Mouse (Mus musculus) large intestine, adult 2 months (tissue): ENCODE measurements around the gene Cxcl17. TPM values are rescaled to one million over a fixed set of nuclear protein-coding genes. Genes with fewer than 3 reads are reported as not detected.
A peak's percentile ranks its signal among the peaks of the same experiment; 100 is the strongest.

Source experiments
- DNase-seq: peaks from one replicate; pipeline ENCODE4 v3.0.0-alpha.2; 2012; ENCODE audit warnings: low read depth, low spot score
- WGBS: fragments of 180-500 bp; shearing (Covaris S2); methylation state at CpG from one replicate; pipeline ENCODE4 v1.1.7; 2018; 5-methylcytosine and 5-hydroxymethylcytosine counted together
- polyA plus RNA-seq: library from polyadenylated mRNA; depleted of rRNA; stranded (reverse); fragments of >200 nt; gene quantifications from 2 replicates; pipeline ENCODE4 v1.2.3, GENCODE M21; 2012; rRNA removed

Cxcl17 gene
- polyA plus RNA-seq, 1 experiment, result 0.20 TPM

GRCm38 (mm10) chr7:25378181-25379100 is 34.2 kb downstream of the Cxcl17 start:
- WGBS, result 77% methylated on average over 13 of the region's 13 CpGs
- DNase-seq, result no peak

- no peak for DNase-seq
- WGBS, result 53% methylated on average over 8 of the region's 8 CpGs
Measured at GRCm38 (mm10) chr7:25377100-25377700, 35.5 kb downstream of the Cxcl17 start.

- WGBS, result 7% methylated on average over 17 of the region's 17 CpGs
Measured at GRCm38 (mm10) chr7:25376556-25376955, 36.1 kb downstream of the Cxcl17 start.

GRCm38 (mm10) chr7:25372441-25372840 is 40.2 kb downstream of the Cxcl17 start:
- WGBS, result 57% methylated on average over 5 of the region's 5 CpGs
- DNase-seq, result no peak

More at GRCm38 (mm10) chr7:25376556-25376955, 36.1 kb downstream of the Cxcl17 start:
- peak; percentile 37 for DNase-seq

GRCm38 (mm10) chr7:25369058-25369749 is 43.5 kb downstream of the Cxcl17 start, which contains the start of gene Cnfn:
TSS of gene Cnfn (minus strand) at chr7:25369724.
- no peak for DNase-seq
- WGBS, result 58% methylated on average over 12 of the region's 12 CpGs

GRCm38 (mm10) chr7:25368333-25368732 is 44.4 kb downstream of the Cxcl17 start:
- 23% methylated on average over 12 of the region's 12 CpGs for WGBS
- no peak for DNase-seq

- DNase-seq, result no peak
- 4% methylated on average over 33 of the region's 33 CpGs for WGBS
Measured at GRCm38 (mm10) chr7:25367632-25368293, 44.9 kb downstream of the Cxcl17 start.

- DNase-seq, result no peak
- WGBS, result 33% methylated on average over 13 of the region's 13 CpGs
Measured at GRCm38 (mm10) chr7:25365937-25366625, 46.6 kb downstream of the Cxcl17 start.

GRCm38 (mm10) chr7:25363632-25364031 is 49.1 kb downstream of the Cxcl17 start:
- no peak for DNase-seq

GRCm38 (mm10) chr7:25363151-25363550 is 49.5 kb downstream of the Cxcl17 start:
- WGBS, result 84% methylated on average over 19 of the region's 19 CpGs
- DNase-seq, result no peak

More at GRCm38 (mm10) chr7:25363632-25364031, 49.1 kb downstream of the Cxcl17 start:
- 92% methylated on average over 17 of the region's 17 CpGs for WGBS

- WGBS, result 82% methylated on average over 19 of the region's 19 CpGs
- DNase-seq, result no peak
Measured at GRCm38 (mm10) chr7:25358721-25359206, 53.9 kb downstream of the Cxcl17 start.

Other genes with a start within 250 kb of the Cxcl17 start
- gene Pou2f2, start 233.2 kb downstream of the Cxcl17 start, polyA plus RNA-seq, result 2.6 and 3.9 TPM in 2 replicates
- 52.6 and 66.0 TPM in 2 replicates for gene Dedd2, start 192.3 kb downstream of the Cxcl17 start, polyA plus RNA-seq
- gene Zfp526, start 191.5 kb downstream of the Cxcl17 start, polyA plus RNA-seq, result 4.2 and 7.1 TPM in 2 replicates
- gene Gsk3a, start 175.0 kb downstream of the Cxcl17 start, polyA plus RNA-seq, result 95.8 and 123 TPM in 2 replicates
- gene Erf, start 162.1 kb downstream of the Cxcl17 start, polyA plus RNA-seq, result 15.3 and 19.4 TPM in 2 replicates
- gene Cic, start 145.2 kb downstream of the Cxcl17 start, polyA plus RNA-seq, result 44.3 and 45.6 TPM in 2 replicates
- 173 and 176 TPM in 2 replicates for gene Pafah1b3, start 114.9 kb downstream of the Cxcl17 start, polyA plus RNA-seq
- not detected in 2 replicates for gene Prr19, start 111.5 kb downstream of the Cxcl17 start, polyA plus RNA-seq
- gene Tmem145, start 106.8 kb downstream of the Cxcl17 start, polyA plus RNA-seq, result 0.19 and 0.21 TPM in 2 replicates
- gene Megf8, start 95.7 kb downstream of the Cxcl17 start, polyA plus RNA-seq, result 11.6 and 14.3 TPM in 2 replicates
- gene Cnfn, start 43.2 kb downstream of the Cxcl17 start, polyA plus RNA-seq, result not detected in 2 replicates
- 46.9 and 90.5 TPM in 2 replicates for gene Lipe, start 14.2 kb downstream of the Cxcl17 start, polyA plus RNA-seq
- 658 and 768 TPM in 2 replicates for gene Ceacam1, start 64.7 kb upstream of the Cxcl17 start, polyA plus RNA-seq
- 1.2 and 1.3 TPM in 2 replicates for gene Ceacam2, start 127.0 kb upstream of the Cxcl17 start, polyA plus RNA-seq
- gene Erich4, start 203.0 kb upstream of the Cxcl17 start, polyA plus RNA-seq, result 23.6 and 36.5 TPM in 2 replicates
- gene Dmac2, start 206.5 kb upstream of the Cxcl17 start, polyA plus RNA-seq, result 50.9 and 56.2 TPM in 2 replicates
- 7.1 and 7.6 TPM in 2 replicates for gene B3gnt8, start 213.8 kb upstream of the Cxcl17 start, polyA plus RNA-seq
- gene Bckdha, start 246.1 kb upstream of the Cxcl17 start, polyA plus RNA-seq, result 56.6 and 66.8 TPM in 2 replicates
- 51.4 and 55.4 TPM in 2 replicates for gene Exosc5, start 246.3 kb upstream of the Cxcl17 start, polyA plus RNA-seq